Mouse (Mus musculus) adrenal gland, postnatal 36 days (tissue): Measurements from ENCODE around the gene Gm8332. TPM values are rescaled to one million over a fixed set of nuclear protein-coding genes. Genes with fewer than 3 reads are reported as not detected.
"Not testable (repeated sequence)": the region's sequence is repeated elsewhere in the genome, so short reads cannot be mapped to it uniquely, and the experiment has no call there.

Experiments used
- DNase-seq, 2 experiments: peaks; one replicate each; pipeline ENCODE4 v3.0.0; 2021; ENCODE audit warnings: mixed read lengths in 1 of 2
- long read RNA-seq, 2 experiments: library from polyadenylated mRNA; stranded (forward); transcript quantifications; one replicate each; pipeline ENCODE4 v2.0.0; 2021; ENCODE audit warnings: borderline sequencing depth in 2 of 2
- total RNA-seq, 2 experiments: library from RNA; stranded (reverse); gene quantifications; 2 replicates each; pipeline ENCODE4 v1.2.3; 2021

Gm8332 gene
- not detected for total RNA-seq
- long read RNA-seq, experiment 1, result 0 reads
- long read RNA-seq, experiment 2, result 0 reads

DNA sequence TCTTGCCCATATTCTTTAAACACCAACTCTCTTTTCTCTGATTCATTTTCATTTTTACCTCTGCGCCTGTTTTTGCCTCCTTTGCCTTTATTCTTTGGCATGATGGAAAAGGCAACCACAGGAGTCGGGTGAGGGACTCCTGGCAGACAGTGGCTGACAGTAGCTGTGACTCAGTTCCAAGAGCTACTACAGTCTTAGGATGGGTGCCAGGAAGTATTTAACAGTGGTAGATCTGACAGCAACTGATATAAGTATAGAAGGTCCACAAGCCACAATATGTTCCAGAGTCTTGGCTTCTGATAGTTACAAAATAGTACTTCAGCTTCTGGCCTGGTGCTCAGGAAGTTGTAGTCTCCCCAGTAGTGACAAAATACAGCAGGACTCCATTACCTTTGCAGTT, at the start of gene Gm8332:
Gm8332 (minus strand) TSS at position 101 of the 400 bp plus-strand sequence.
- not testable (repeated sequence) for DNase-seq

GRCm38 (mm10) chr12:88297171-88297570, 47.3 kb upstream of the Gm8332 start:
- not testable (repeated sequence) for DNase-seq

GRCm38 (mm10) chr12:88293082-88293481, 43.2 kb upstream of the Gm8332 start:
- DNase-seq, result not testable (repeated sequence)

- DNase-seq, result not testable (repeated sequence)
These were observed 35.3 kb upstream of the Gm8332 start for GRCm38 (mm10) chr12:88285224-88285623.

DNA sequence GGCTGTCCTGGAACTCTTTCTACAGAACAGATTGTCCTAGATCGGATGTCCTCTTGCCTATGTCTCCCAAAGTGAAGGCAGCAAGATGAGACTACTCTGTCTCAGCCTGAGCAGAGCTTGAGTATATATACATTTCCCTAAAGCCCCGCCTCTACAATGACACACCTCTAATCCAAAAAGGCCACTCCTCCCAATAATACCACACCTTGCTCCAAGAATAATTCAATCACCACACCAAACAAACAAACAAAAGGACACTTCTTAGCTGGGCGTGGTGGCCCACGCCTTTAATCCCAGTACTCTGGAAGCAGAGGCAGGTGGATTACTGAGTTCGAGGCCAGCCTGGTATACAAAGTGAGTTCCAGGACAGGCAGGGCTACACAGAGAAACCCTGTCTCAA, 24.5 kb upstream of the Gm8332 start, which contains the start of gene Gm5662:
Gm5662 (minus strand) TSS at position 101 of the 400 bp plus-strand sequence.
- not testable (repeated sequence) for DNase-seq

DNA sequence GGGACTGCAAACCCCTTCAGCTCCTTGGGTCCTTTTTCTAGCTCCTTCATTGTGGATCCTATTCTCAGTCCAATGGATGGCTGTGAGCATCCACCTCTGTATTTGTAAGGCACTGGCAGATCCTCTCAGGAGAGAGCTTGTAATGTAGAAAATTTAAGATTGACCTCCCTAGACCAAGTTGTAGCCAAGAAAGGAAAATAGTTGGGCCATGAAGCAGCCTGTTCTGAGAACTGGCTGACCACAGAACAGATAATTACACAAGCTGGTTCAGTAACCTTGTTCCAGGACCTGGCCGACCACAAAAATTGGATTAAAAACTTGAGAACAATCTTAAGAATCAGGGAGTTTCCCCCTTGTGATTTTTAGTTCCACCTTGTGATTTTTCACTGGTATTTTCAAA, 7.3 kb upstream of the Gm8332 start:
- DNase-seq, result no peak

DNA sequence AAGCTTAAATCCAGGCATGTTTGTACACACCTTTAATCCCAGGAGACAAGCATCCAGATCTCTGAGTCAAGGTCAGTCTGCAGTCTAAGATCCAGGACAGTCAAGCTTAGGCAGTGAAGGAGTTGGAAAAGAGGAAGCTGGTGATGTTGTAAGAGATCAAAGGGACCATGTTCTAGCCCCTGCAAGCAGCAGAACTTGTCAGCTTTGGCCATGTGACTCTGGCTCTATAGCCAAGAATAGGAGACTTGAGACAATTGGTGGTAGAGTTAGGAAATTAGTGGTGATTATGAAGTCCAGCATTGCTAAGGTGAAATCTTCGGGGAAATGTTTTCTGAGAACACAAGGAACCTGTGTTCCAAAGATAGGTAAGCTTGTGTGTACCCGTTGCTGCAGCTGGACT, 6.0 kb upstream of the Gm8332 start:
- DNase-seq, result not testable (repeated sequence)

- DNase-seq, result not testable (repeated sequence)
These were observed 4.1 kb downstream of the Gm8332 start for GRCm38 (mm10) chr12:88245786-88246185.

GRCm38 (mm10) chr12:88242940-88243339, 7.0 kb downstream of the Gm8332 start:
- not testable (repeated sequence) for DNase-seq

DNA sequence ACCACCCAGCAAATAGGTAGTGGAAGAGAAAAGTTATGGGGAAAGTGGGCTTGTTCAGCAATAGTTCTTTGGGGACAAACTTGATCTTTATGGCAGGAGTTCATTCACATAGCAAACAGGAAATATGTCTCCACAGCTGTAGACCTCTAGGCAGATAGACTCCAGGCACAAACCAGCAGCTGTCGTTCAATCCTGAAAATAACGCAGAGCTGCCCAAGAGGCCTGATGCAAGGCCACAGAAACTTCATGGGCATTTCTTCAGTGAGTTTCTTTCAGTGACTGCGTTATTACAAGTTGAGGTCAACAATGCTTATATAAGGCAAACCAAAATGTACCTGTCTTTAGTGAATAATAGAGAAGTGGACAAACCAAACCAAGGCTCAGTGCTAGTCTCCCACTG, 30.5 kb downstream of the Gm8332 start:
- no peak for DNase-seq

GRCm38 (mm10) chr12:88218059-88218458, 31.8 kb downstream of the Gm8332 start:
- DNase-seq, result not testable (repeated sequence)

DNA sequence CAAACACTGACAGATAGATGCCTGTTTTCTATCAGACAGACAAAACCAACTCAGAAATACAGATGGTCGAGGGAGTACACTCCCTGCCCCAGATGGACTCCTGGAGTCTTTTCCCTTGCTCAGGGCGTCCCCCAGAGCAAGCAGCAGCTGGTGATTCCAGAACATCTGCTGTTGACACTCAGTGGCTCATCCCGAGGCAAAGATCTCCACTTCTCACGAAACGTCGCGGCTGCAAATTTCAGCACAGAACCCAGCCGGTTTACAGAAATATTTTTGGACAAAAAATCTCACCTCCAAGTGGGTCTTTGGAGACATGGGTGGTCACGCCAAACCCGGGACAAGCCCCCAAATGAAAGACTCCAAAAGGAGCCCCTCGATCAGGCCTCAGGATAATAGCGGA, 35.3 kb downstream of the Gm8332 start:
- DNase-seq, result no peak

GRCm38 (mm10) chr12:88211458-88211857, 38.4 kb downstream of the Gm8332 start:
- not testable (repeated sequence) for DNase-seq

GRCm38 (mm10) chr12:88202856-88203255, 47.0 kb downstream of the Gm8332 start:
- DNase-seq, result peak in 1 of 2 experiments; percentile 3

Other genes starting within 250 kb of the Gm8332 start
- gene Gm2075, start 238.3 kb downstream of the Gm8332 start, total RNA-seq, result not detected
- gene Gm6803, start 231.3 kb downstream of the Gm8332 start, total RNA-seq, result not detected
- not detected for gene Gm2056, start 223.1 kb downstream of the Gm8332 start, total RNA-seq
- gene Gm16368, start 166.4 kb downstream of the Gm8332 start, total RNA-seq, result not detected
- gene Gm10436, start 68.0 kb downstream of the Gm8332 start, total RNA-seq, result not detected
- not detected for gene Gm5662, start 24.4 kb upstream of the Gm8332 start, total RNA-seq
- not detected for gene Gm5039, start 73.9 kb upstream of the Gm8332 start, total RNA-seq
- 10 to 100 TPM; 17.8 to 24.6 TPM for gene Adck1, start 110.5 kb upstream of the Gm8332 start, total RNA-seq